Mouse (Mus musculus) embryonic fibroblast, embryonic 13.5 days (primary cell): Measurements from ENCODE around the gene Apoa1. TPM values are rescaled to one million over a fixed set of nuclear protein-coding genes. Genes with fewer than 3 reads are reported as not detected.

Experiments used
- H3K27ac ChIP-seq: 2 replicates; pipeline ENCODE4 v1.5.1; 2012; ENCODE audit warnings: low read length, control low read depth, inconsistent platforms; ENCODE audit not compliant: insufficient read depth
- H3K4me1 ChIP-seq: 2 replicates; pipeline ENCODE4 v1.6.1; 2011; ENCODE audit warnings: low read length; ENCODE audit not compliant: control insufficient read depth, insufficient read depth
- H3K4me3 ChIP-seq: 2 replicates; pipeline ENCODE4 v1.5.1; 2011; ENCODE audit warnings: mild to moderate bottlenecking, control low read depth, low read length; ENCODE audit not compliant: insufficient read depth
- CTCF ChIP-seq: IDR thresholded peaks from 2 replicates; pipeline ENCODE4 v1.5.1; 2011; ENCODE audit warnings: mild to moderate bottlenecking, control low read depth, low read length, moderate library complexity, borderline replicate concordance; ENCODE audit not compliant: insufficient read depth
- POLR2A ChIP-seq: IDR thresholded peaks from 2 replicates; pipeline ENCODE4 v1.6.1; 2011; ENCODE audit warnings: low read depth, mild to moderate bottlenecking, control low read depth, low read length, moderate library complexity
- polyA plus RNA-seq: library from polyadenylated mRNA; stranded (reverse); fragments of >200 nt; gene quantifications from 2 replicates; pipeline ENCODE4 v1.2.4, GENCODE M21; 2011; ENCODE audit warnings: low read depth; ENCODE audit not compliant: missing spikeins, insufficient read length

Apoa1 gene
- polyA plus RNA-seq, 1 experiment, result not detected

- TF ChIP-seq POLR2A (no peak), CTCF (no peak)
Measured at GRCm38 (mm10) chr9:46214276-46214675, 14.1 kb upstream of the Apoa1 start.

GRCm38 (mm10) chr9:46214946-46215337, 13.4 kb upstream of the Apoa1 start:
- H3K4me1 ChIP-seq, result peaks cover 6% of the 10 kb centered on the region
- no peak for TF ChIP-seq CTCF
- TF ChIP-seq POLR2A, result no peak
- no peak overlapping the region for H3K27ac ChIP-seq
- H3K4me3 ChIP-seq, result no peak overlapping the region

More at GRCm38 (mm10) chr9:46214276-46214675, 14.1 kb upstream of the Apoa1 start:
- Histone ChIP-seq H3K4me3 (no peak overlapping the region), H3K4me1 (peaks cover 6% of the 10 kb centered on the region), H3K27ac (no peak overlapping the region)

GRCm38 (mm10) chr9:46215338-46216322, 12.8 kb upstream of the Apoa1 start:
- peaks cover 6% of the 10 kb centered on the region for H3K4me1 ChIP-seq
- H3K4me3 ChIP-seq, result no peak overlapping the region
- TF ChIP-seq CTCF (no peak), POLR2A (no peak)
- no peak overlapping the region for H3K27ac ChIP-seq

GRCm38 (mm10) chr9:46216744-46217470, 11.5 kb upstream of the Apoa1 start:
- peaks cover 6% of the 10 kb centered on the region for H3K4me1 ChIP-seq
- no peak overlapping the region for H3K27ac ChIP-seq
- no peak overlapping the region for H3K4me3 ChIP-seq
- TF ChIP-seq CTCF (no peak), POLR2A (no peak)

GRCm38 (mm10) chr9:46218176-46218575, 10.2 kb upstream of the Apoa1 start:
- peaks cover 6% of the 10 kb centered on the region for H3K4me1 ChIP-seq
- no peak overlapping the region for H3K27ac ChIP-seq
- TF ChIP-seq CTCF (no peak), POLR2A (no peak)
- H3K4me3 ChIP-seq, result no peak overlapping the region

GRCm38 (mm10) chr9:46223090-46223489, 5.3 kb upstream of the Apoa1 start:
- no peak overlapping the region for H3K4me3 ChIP-seq
- H3K27ac ChIP-seq, result no peak overlapping the region
- no peak for TF ChIP-seq CTCF
- TF ChIP-seq POLR2A, result no peak
- H3K4me1 ChIP-seq, result no peaks in the 10 kb centered on the region

- Histone ChIP-seq H3K4me1 (no peaks in the 10 kb centered on the region), H3K27ac (no peak overlapping the region), H3K4me3 (no peak overlapping the region)
- no peak for TF ChIP-seq POLR2A
- TF ChIP-seq CTCF, result no peak
Measured at GRCm38 (mm10) chr9:46224101-46224500, 4.3 kb upstream of the Apoa1 start.

GRCm38 (mm10) chr9:46224945-46225660, 3.3 kb upstream of the Apoa1 start:
- H3K4me1 ChIP-seq, result no peaks in the 10 kb centered on the region
- no peak for TF ChIP-seq POLR2A
- no peak for TF ChIP-seq CTCF

GRCm38 (mm10) chr9:46227064-46227614, 1.2 kb upstream of the Apoa1 start:
- Histone ChIP-seq H3K27ac (no peak overlapping the region), H3K4me1 (no peaks in the 10 kb centered on the region)
- TF ChIP-seq CTCF (no peak), POLR2A (no peak)

More at GRCm38 (mm10) chr9:46224945-46225660, 3.3 kb upstream of the Apoa1 start:
- no peak overlapping the region for H3K4me3 ChIP-seq
- no peak overlapping the region for H3K27ac ChIP-seq

More at GRCm38 (mm10) chr9:46227064-46227614, 1.2 kb upstream of the Apoa1 start:
- no peak overlapping the region for H3K4me3 ChIP-seq
